Mouse (Mus musculus) c-Kit-positive CD71-positive TER-119-positive erythroid progenitor cells, embryonic 14.5 days (primary cell): ENCODE results near the gene Il20rb.

ENCODE experiments used
- DNase-seq: peaks from one replicate; pipeline ENCODE4 v3.0.0-alpha.2; 2013; ENCODE audit warnings: low spot score

Gene Il20rb

GRCm38 (mm10) chr9:100419644-100420043 lies 66.9 kb downstream of the Il20rb start:
- DNase-seq, result no peak

- no peak for DNase-seq
Measured at GRCm38 (mm10) chr9:100419103-100419502, 67.5 kb downstream of the Il20rb start.

GRCm38 (mm10) chr9:100416756-100417155 lies 69.8 kb downstream of the Il20rb start:
- DNase-seq, result no peak

GRCm38 (mm10) chr9:100416299-100416698 lies 70.3 kb downstream of the Il20rb start:
- DNase-seq, result no peak

- no peak for DNase-seq
Measured at GRCm38 (mm10) chr9:100415328-100415979, 71.1 kb downstream of the Il20rb start.
